Mouse (Mus musculus): ENCODE results near the gene Frmd4a. TPM values are rescaled to one million over a fixed set of nuclear protein-coding genes. Genes with fewer than 3 reads are reported as not detected.

The Frmd4a gene
- polyA plus RNA-seq, 2 experiments: 39.6 to 47.0 TPM

DNA sequence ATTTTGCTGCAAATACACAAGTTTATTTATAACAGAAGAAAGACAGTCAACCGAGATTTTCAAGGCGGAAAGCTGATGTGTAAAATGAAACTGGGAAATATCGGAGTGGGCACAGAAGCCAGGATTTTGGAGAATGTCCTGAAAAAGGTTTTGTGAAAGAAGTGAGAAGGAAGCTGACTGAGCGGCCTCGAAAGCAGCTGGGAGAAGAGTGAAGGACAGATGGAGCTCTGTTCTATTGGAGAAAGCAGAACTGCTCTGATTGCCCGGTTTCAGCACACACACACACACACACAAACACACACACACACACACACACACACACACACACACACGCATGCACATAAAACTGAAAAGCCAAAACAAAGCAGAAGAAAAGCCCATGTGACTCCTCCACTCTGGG is 249.9 kb downstream of the Frmd4a start:
- H3K36me3 ChIP-seq (ENCODE audit: control insufficient read depth, insufficient read depth, low read length): no peaks in the 10 kb centered on the region
- 74% methylated on average over 7 of the region's 7 CpGs for WGBS
- no peaks in the 10 kb centered on the region for H3K27me3 ChIP-seq (ENCODE audit: control insufficient read depth, insufficient read depth, low read length)
- H3K27ac ChIP-seq (replicated peaks; ENCODE audit: low read depth, low read length): no peak overlapping the region
- peaks cover 7% of the 10 kb centered on the region for H3K4me1 ChIP-seq (ENCODE audit: control insufficient read depth, insufficient read depth, low read length)
- TF ChIP-seq POLR2A (IDR thresholded peaks at IDR 0.05; ENCODE audit: borderline replicate concordance, extremely low read depth, insufficient read depth, insufficient read length): no peak
- no peaks in the 10 kb centered on the region for H3K9me3 ChIP-seq (ENCODE audit: control insufficient read depth, low read length)
- no peak for ATAC-seq (ENCODE audit: low FRiP score, low read depth)
- H3K4me3 ChIP-seq (replicated peaks; ENCODE audit: low read length): no peak overlapping the region
- no peak overlapping the region for H3K4me2 ChIP-seq (replicated peaks; ENCODE audit: low read depth, low read length, severe bottlenecking)
- DNase-seq (ENCODE audit: low spot score): no peak
- H3K9ac ChIP-seq (ENCODE audit: low read depth, low read length, severe bottlenecking): no peak overlapping the region

DNA sequence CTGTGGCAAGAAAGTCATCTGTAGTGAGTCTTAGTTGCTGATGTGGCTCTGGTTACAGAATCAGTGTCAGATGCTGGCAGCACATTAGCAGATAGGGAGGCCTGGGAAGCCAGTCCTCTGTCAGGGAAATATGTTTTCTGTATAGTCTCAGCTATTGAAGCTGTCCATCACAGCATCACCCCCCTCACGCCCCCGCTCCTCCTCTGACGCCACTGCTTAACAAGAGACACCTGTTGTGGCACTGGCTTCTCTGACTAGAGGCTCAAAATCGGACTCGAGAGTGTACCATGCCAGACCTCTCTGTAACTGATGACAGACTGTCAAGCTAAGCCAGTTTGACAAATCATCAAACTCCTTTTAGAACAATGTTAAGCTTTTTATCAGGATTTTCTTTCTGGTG is 265.3 kb downstream of the Frmd4a start:
- TF ChIP-seq POLR2A (IDR thresholded peaks at IDR 0.05; ENCODE audit: borderline replicate concordance, extremely low read depth, insufficient read depth, insufficient read length): no peak
- H3K4me2 ChIP-seq (replicated peaks; ENCODE audit: low read depth, low read length, severe bottlenecking): no peak overlapping the region
- peaks cover 39% of the 10 kb centered on the region for H3K4me1 ChIP-seq (ENCODE audit: control insufficient read depth, insufficient read depth, low read length)
- WGBS: 22% methylated on average over 5 of the region's 5 CpGs
- H3K4me3 ChIP-seq (replicated peaks; ENCODE audit: low read length): no peak overlapping the region
- DNase-seq (ENCODE audit: low spot score) (no peak), ATAC-seq (ENCODE audit: low FRiP score, low read depth) (peak; percentile 45; the same call in 1 of the 2 replicates)
- H3K9ac ChIP-seq (ENCODE audit: low read depth, low read length, severe bottlenecking): no peak overlapping the region
- no peaks in the 10 kb centered on the region for H3K36me3 ChIP-seq (ENCODE audit: control insufficient read depth, insufficient read depth, low read length)
- no peaks in the 10 kb centered on the region for H3K27me3 ChIP-seq (ENCODE audit: control insufficient read depth, insufficient read depth, low read length)
- no peaks in the 10 kb centered on the region for H3K9me3 ChIP-seq (ENCODE audit: control insufficient read depth, low read length)
- no peak overlapping the region for H3K27ac ChIP-seq (replicated peaks; ENCODE audit: low read depth, low read length)

GRCm38 (mm10) chr2:4285693-4286291 is 268.3 kb downstream of the Frmd4a start:
- Histone ChIP-seq H3K36me3 (ENCODE audit: control insufficient read depth, insufficient read depth, low read length) (no peaks in the 10 kb centered on the region), H3K27ac (replicated peaks; ENCODE audit: low read depth, low read length) (peak overlapping the region; percentile 67), H3K4me3 (replicated peaks; ENCODE audit: low read length) (peak overlapping the region; percentile 15; the same call in 1 of the 2 replicates), H3K4me2 (replicated peaks; ENCODE audit: low read depth, low read length, severe bottlenecking) (peak overlapping the region; percentile 33), H3K4me1 (ENCODE audit: control insufficient read depth, insufficient read depth, low read length) (peaks cover 39% of the 10 kb centered on the region), H3K9me3 (ENCODE audit: control insufficient read depth, low read length) (no peaks in the 10 kb centered on the region), H3K27me3 (ENCODE audit: control insufficient read depth, insufficient read depth, low read length) (no peaks in the 10 kb centered on the region), H3K9ac (ENCODE audit: low read depth, low read length, severe bottlenecking) (no peak overlapping the region)
- WGBS: 22% methylated on average over 4 of the region's 4 CpGs
- ATAC-seq (ENCODE audit: low FRiP score, low read depth): no peak
- TF ChIP-seq POLR2A (IDR thresholded peaks at IDR 0.05; ENCODE audit: borderline replicate concordance, extremely low read depth, insufficient read depth, insufficient read length): no peak
- DNase-seq (ENCODE audit: low spot score): no peak

- H3K9me3 ChIP-seq (ENCODE audit: control insufficient read depth, low read length): no peaks in the 10 kb centered on the region
- WGBS: 34% methylated on average over 8 of the region's 8 CpGs
- DNase-seq (ENCODE audit: low spot score): peak; percentile 74
- ATAC-seq (ENCODE audit: low FRiP score, low read depth): peak; percentile 61
- peaks cover 39% of the 10 kb centered on the region for H3K4me1 ChIP-seq (ENCODE audit: control insufficient read depth, insufficient read depth, low read length)
- no peak for TF ChIP-seq POLR2A (IDR thresholded peaks at IDR 0.05; ENCODE audit: borderline replicate concordance, extremely low read depth, insufficient read depth, insufficient read length)
- H3K27me3 ChIP-seq (ENCODE audit: control insufficient read depth, insufficient read depth, low read length): no peaks in the 10 kb centered on the region
- H3K27ac ChIP-seq (replicated peaks; ENCODE audit: low read depth, low read length): peak overlapping the region; percentile 58; the same call in 1 of the 2 replicates
- H3K9ac ChIP-seq (ENCODE audit: low read depth, low read length, severe bottlenecking): no peak overlapping the region
- 0 out of 2 replicates have a peak overlapping the region, but pooled peaks have one; percentile 6 for H3K4me3 ChIP-seq (replicated peaks; ENCODE audit: low read length)
- no peaks in the 10 kb centered on the region for H3K36me3 ChIP-seq (ENCODE audit: control insufficient read depth, insufficient read depth, low read length)
- H3K4me2 ChIP-seq (replicated peaks; ENCODE audit: low read depth, low read length, severe bottlenecking): peak overlapping the region; percentile 33
These were observed 268.9 kb downstream of the Frmd4a start for GRCm38 (mm10) chr2:4286390-4286901.

DNA sequence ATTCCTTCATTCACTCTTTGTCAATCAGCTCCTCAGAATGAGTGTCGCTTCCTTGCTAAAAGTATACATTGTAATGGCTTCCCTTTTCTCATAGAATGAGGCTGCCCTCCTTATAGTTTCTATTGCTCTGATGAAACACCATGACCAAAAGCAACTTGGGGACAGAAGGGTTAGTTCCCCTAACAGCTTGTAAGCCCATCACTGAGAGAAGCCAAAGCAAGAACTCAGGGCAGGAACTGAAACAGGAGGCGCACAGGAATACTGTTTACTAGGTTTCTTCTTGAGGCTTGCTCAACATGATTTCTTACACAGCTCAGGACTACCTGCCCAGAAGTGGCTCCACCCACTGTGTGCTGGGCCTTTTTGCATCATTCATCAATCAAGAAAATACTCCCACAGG is 273.0 kb downstream of the Frmd4a start:
- Histone ChIP-seq H3K4me2 (replicated peaks; ENCODE audit: low read depth, low read length, severe bottlenecking) (no peak overlapping the region), H3K36me3 (ENCODE audit: control insufficient read depth, insufficient read depth, low read length) (no peaks in the 10 kb centered on the region), H3K27ac (replicated peaks; ENCODE audit: low read depth, low read length) (no peak overlapping the region), H3K9ac (ENCODE audit: low read depth, low read length, severe bottlenecking) (no peak overlapping the region), H3K9me3 (ENCODE audit: control insufficient read depth, low read length) (no peaks in the 10 kb centered on the region), H3K27me3 (ENCODE audit: control insufficient read depth, insufficient read depth, low read length) (no peaks in the 10 kb centered on the region), H3K4me1 (ENCODE audit: control insufficient read depth, insufficient read depth, low read length) (peaks cover 21% of the 10 kb centered on the region), H3K4me3 (replicated peaks; ENCODE audit: low read length) (no peak overlapping the region)
- DNase-seq (ENCODE audit: low spot score): no peak
- WGBS: 97% methylated on average over 2 of the region's 2 CpGs
- no peak for TF ChIP-seq POLR2A (IDR thresholded peaks at IDR 0.05; ENCODE audit: borderline replicate concordance, extremely low read depth, insufficient read depth, insufficient read length)
- ATAC-seq (ENCODE audit: low FRiP score, low read depth): no peak
